Mouse (Mus musculus) telencephalon, adult 2 months (tissue): Measurements from ENCODE around the gene Ap1s2.

Experiments
- DNase-seq: peaks from one replicate; pipeline ENCODE4 v3.0.0-alpha.2; 2011; ENCODE audit warnings: low read depth, low spot score

Ap1s2 gene

DNA sequence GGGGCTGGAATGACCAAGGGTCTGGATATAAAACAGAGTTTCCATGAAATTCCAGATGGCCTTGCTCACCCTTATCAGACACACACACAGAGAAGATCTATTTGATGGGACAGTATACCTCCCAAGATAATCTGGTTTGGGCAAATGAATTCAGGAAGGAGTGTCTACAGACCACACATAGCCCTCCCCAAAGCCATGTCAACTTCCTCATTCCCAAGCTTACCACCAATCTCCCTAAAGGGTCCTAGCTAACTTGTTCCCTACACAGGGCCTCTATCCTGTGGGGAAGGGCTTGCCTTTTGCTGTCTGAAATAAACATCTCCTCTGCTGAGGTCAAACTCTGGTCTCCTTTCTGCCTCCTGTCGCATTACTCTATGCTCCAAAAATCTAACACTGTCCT is 72.3 kb downstream of the Ap1s2 start:
- no peak for DNase-seq

DNA sequence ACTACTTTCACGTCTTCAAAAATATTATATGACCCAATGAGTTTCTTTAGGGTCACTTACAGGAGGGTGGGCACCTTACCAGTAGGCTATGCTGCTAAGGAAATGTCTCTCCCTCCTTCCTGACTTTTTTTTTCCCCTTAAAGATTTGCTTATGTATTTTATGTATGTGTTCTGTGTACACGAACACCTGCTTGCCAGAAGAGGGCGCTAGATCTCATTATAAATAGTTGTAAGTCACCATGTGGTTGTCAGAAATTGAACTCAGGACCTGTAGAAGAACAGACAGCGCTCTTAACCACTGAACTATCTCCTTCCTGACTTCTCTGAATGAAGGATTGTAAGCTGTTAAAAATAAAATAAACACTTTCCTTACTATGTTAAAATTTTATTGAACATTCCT is 72.7 kb downstream of the Ap1s2 start:
- no peak for DNase-seq

DNA sequence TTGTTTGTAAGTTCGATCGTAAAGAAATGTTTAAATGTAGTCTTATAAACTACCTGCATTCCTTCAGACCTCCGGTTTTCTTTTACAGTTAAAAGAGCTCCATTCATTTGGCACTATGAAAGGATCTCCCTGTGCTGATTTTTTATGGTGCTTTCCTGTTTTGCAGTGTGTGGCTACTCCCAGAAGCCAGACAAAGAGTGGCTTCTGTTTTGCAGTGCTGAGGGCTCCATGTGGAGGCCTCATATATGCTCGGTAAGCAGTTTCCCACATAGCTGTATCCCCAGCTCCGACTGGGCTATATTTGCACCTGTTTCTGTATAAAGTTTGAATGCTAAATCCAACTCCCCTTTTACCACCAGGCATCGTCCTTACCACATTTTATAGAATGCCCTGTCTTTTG is 73.3 kb downstream of the Ap1s2 start:
- DNase-seq, result no peak
